Mouse (Mus musculus) bone marrow macrophage, adult 2 months (primary cell): ENCODE measurements around the gene Rnf185. TPM values are rescaled to one million over a fixed set of nuclear protein-coding genes. Genes with fewer than 3 reads are reported as not detected.

Experiments
- H3K27ac ChIP-seq: 2 replicates; pipeline ENCODE4 v1.5.1; 2012; ENCODE audit warnings: low read depth, low read length; ENCODE audit not compliant: insufficient read depth
- H3K4me1 ChIP-seq: 2 replicates; pipeline ENCODE4 v1.6.1; 2012; ENCODE audit warnings: low read length; ENCODE audit not compliant: control insufficient read depth, insufficient read depth
- H3K4me3 ChIP-seq: 2 replicates; pipeline ENCODE4 v1.5.1; 2012; ENCODE audit warnings: mild to moderate bottlenecking, low read length, moderate library complexity; ENCODE audit not compliant: insufficient read depth
- CTCF ChIP-seq: IDR thresholded peaks from 2 replicates; pipeline ENCODE4 v1.5.1; 2012; ENCODE audit warnings: low read depth, mild to moderate bottlenecking, low read length, moderate library complexity
- POLR2A ChIP-seq: IDR thresholded peaks from 2 replicates; pipeline ENCODE4 v1.6.1; 2012; ENCODE audit warnings: mild to moderate bottlenecking, low read depth, low read length, borderline replicate concordance
- polyA plus RNA-seq: library from polyadenylated mRNA; stranded (reverse); fragments of >200 nt; gene quantifications from 2 replicates; pipeline ENCODE4 v1.2.4, GENCODE M21; 2012; ENCODE audit not compliant: missing spikeins, insufficient read depth, insufficient read length

Rnf185 gene
- polyA plus RNA-seq, 1 experiment = 24.3 TPM

DNA sequence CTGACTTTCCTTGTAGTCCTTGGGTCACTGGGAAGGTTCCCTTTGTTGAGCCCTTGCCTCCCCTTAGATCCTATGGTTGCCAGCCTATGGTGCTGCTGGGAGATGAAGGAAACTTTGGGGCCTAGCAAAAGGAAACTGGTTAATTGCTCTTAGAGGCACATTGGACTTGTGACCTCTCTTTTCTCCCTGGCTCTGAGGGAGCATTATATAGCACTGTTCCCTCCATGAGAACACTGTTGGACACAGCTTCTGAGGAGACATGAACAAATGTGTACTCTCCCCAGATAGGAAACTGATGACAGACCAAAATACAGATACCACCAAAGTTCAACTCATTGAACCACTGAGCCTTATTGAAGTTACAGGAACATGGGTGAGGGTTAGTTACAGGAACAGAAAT, 23.3 kb upstream of the Rnf185 start:
- Histone ChIP-seq H3K4me3 (no peak overlapping the region), H3K27ac (no peak overlapping the region), H3K4me1 (peaks cover 12% of the 10 kb centered on the region)
- no peak for TF ChIP-seq POLR2A
- TF ChIP-seq CTCF = no peak

DNA sequence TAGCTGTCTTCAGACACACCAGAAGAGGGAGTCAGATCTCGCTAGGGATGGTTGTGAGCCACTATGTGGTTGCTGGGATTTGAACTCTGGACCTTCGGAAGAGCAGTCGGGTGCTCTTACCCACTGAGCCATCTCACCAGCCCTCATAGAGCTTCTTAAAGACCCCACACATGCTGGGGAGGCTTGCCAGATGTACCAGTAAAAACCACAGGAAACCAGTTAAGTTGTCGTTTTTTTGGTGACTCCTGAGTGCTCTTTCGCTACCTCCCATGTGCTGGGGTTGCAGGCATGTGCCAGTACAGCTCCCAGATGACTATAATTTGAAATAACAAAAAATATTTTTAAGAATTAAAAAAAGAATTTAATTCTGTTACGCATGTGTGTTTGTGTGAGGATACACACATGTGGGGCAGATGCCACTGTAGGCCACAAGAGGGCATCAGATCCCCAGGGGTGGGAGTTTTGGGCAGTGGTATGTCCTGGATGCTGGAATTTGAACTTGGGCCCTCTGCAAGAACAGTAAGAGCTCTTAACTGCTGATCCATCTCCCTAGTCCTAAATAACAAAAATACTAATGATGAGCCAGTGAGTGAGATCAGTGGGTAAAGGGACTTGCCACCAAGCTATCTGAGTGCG, 22.4 kb upstream of the Rnf185 start:
- Histone ChIP-seq H3K27ac (no peak overlapping the region), H3K4me1 (peaks cover 12% of the 10 kb centered on the region), H3K4me3 (no peak overlapping the region)
- TF ChIP-seq CTCF = peak; percentile 68
- TF ChIP-seq POLR2A = no peak

DNA sequence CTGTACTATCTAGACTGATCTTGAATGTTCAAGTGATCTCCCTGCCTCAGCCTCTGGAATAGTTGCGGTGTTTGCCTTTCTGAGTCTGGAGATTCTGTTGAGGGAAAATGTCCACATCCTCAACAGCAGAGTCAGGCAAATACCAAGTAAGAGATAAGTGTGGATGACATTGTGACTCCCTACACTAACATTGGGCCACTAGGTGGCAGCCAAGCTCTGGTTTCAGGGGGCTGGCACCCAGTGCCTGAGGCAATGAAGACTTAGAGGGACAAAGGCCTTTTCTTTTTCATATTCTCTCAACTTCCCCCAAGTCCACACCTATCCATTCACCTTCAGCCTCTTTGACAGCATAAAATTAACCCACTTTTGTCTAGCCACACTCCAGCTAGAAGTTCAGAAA, 20.3 kb upstream of the Rnf185 start:
- Histone ChIP-seq H3K4me1 (peaks cover 5% of the 10 kb centered on the region; the same call in 1 of the 2 replicates), H3K4me3 (no peak overlapping the region), H3K27ac (no peak overlapping the region)
- TF ChIP-seq CTCF = peak; percentile 71
- TF ChIP-seq POLR2A = no peak

DNA sequence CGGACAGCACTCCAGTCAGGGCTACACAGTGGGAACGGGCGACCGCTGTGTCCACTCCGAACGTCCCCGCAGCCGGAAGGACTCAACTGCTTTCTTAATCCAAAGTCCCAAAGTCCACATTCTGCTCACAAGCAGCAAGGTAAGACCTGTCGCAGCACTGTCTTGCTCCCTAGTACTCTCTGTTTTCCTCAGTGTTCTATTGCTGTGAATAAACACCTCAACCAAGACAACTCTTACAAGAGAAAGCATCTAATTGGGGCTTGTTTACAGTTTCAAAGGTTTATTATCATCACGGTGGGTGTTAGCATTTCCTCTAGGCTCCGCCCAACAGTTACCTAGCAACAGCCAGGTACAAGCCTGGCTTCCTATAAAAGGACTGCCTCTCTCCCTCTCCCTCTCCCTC, 19.3 kb upstream of the Rnf185 start:
- H3K27ac ChIP-seq = no peak overlapping the region
- H3K4me1 ChIP-seq = no peaks in the 10 kb centered on the region
- H3K4me3 ChIP-seq = no peak overlapping the region
- no peak for TF ChIP-seq POLR2A
- TF ChIP-seq CTCF = no peak

DNA sequence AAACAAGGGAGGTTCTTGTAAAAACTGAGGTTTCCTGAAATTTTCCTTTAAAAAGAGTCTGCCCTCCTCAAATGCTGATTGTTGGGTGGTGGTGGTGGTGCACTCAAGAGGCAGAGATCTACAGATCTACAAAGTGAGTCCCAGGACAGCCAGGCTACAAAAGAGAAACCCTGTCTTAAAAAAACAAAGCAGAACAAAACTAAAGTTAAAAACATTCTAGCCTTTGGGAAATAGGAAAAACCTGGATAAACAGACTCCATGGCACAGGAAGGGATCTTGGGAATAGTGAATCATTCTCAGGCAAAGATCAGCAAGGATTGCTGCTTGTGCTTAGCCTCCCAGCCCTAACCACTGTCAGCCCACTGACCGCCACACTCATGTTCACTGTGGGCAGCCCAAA, 10.7 kb upstream of the Rnf185 start:
- no peak for TF ChIP-seq CTCF
- TF ChIP-seq POLR2A = no peak

GRCm38 (mm10) chr11:3459105-3459468, 6.9 kb upstream of the Rnf185 start:
- TF ChIP-seq CTCF (no peak), POLR2A (no peak)
- H3K27ac ChIP-seq = no peak overlapping the region
- H3K4me3 ChIP-seq = no peak overlapping the region
- no peaks in the 10 kb centered on the region for H3K4me1 ChIP-seq

More for the DNA sequence above, 10.7 kb upstream of the Rnf185 start:
- H3K4me1 ChIP-seq = no peaks in the 10 kb centered on the region
- no peak overlapping the region for H3K4me3 ChIP-seq
- no peak overlapping the region for H3K27ac ChIP-seq

DNA sequence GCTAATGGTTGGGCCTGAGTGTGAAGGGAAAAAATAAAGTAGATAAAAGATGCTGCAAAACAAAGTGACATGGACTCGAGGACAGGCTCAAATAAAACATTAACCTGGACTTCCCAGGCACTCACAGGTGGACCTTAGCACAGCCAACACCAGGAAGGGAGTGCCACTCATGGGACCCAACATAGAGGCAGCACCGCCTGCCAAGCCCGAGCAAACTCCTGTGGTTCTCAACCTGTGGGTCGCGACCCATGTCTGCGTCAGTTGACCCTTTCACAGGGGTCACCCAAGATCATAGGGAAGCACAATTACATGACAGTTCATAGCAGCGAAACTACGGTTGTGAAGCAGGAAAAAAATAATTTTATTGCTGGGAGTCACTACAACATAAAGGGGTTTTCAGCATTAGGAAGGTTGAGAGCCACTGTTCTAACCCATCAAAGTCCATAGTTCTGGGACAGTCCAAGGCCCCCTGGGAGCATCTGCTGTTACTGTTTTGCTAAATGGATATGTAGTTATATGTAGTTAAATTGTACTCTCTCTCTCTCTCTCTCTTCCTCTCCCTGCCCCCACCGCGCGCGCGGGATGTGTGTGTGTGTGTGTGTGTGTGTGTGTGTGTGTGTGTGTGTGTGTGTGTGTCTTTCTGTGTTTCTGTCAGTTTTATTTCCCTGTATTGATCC, 6.4 kb upstream of the Rnf185 start:
- H3K4me3 ChIP-seq = no peak overlapping the region
- H3K4me1 ChIP-seq = no peaks in the 10 kb centered on the region; the same call in 1 of the 2 replicates
- no peak overlapping the region for H3K27ac ChIP-seq
- TF ChIP-seq POLR2A (no peak), CTCF (no peak)

DNA sequence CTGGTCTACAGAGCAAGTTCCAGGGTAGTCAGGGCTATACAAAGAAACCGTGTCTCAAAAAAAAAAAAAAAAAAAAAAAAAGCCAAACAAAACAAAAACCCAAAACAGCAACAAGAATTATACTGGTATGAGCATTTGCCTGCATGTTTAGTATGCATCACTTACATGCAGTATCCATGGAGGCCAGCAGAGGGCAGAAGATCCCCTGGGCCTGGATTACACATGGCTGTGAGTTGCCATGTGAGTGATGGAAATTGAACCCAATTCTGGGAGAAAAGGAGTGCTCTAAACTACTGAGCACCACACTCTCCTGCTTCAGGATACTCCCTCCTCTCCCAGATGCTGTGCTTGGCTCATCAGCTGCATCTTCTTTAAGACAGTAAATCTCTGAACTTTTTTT, 4.2 kb upstream of the Rnf185 start:
- Histone ChIP-seq H3K27ac (no peak overlapping the region), H3K4me1 (peaks cover 4% of the 10 kb centered on the region), H3K4me3 (no peak overlapping the region)
- TF ChIP-seq CTCF = peak; percentile 54
- no peak for TF ChIP-seq POLR2A

DNA sequence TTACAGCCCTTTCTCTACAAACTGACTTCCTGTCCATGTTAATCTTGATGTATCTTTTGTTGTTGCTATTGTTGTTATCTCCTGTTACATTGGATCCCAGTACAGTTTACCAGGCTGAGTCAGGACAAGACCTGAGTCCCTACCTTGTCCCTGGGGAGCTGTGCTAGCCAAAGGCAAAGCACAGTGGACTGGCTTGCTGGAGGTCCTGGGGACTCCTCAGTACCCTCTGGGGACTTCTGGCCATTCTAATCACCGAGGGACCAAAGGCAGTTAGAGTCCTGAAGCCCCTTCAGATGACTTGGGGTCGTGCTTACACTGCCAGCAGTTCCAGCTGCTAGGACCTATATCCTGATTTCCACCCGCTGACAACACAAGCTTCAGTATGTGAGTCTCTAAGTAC, 2.3 kb upstream of the Rnf185 start:
- peaks cover 11% of the 10 kb centered on the region for H3K4me1 ChIP-seq
- no peak overlapping the region for H3K4me3 ChIP-seq
- TF ChIP-seq POLR2A (no peak), CTCF (no peak)
- H3K27ac ChIP-seq = no peak overlapping the region

DNA sequence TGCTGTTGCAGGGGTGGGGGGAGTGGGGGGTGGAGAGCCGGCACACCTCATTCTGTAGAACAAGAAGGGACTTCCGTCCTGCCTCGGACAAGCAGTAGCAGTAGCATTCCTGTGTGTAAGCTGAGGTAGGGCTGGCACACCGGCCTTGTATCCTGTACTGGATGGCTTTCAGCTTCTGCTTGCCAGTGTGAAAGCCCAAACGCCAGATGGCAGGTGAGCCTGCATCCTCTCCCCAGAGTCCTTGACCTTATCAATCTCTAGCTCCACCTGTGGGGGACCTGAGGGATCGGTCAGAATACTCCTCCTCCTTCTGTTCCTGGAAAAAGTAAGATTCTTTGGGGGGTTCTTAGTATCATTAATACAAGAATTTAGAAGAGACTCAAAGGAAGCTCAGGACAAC, 1.3 kb upstream of the Rnf185 start:
- Histone ChIP-seq H3K4me3 (peak overlapping the region; percentile 20; the same call in 1 of the 2 replicates), H3K4me1 (peaks cover 14% of the 10 kb centered on the region), H3K27ac (no peak overlapping the region)
- no peak for TF ChIP-seq POLR2A
- no peak for TF ChIP-seq CTCF

- Histone ChIP-seq H3K4me3 (peak overlapping the region; percentile 98), H3K4me1 (peaks cover 15% of the 10 kb centered on the region), H3K27ac (peak overlapping the region; percentile 80)
- no peak for TF ChIP-seq CTCF
- no peak for TF ChIP-seq POLR2A
Observed at GRCm38 (mm10) chr11:3452769-3453168, 606 bp upstream of the Rnf185 start.
